Mouse (Mus musculus) kidney, postnatal 36 days (tissue): ENCODE measurements at regions not wholly inside any gene's neighbourhood (a gene's known extent, or its start where the extent isn't known, plus 50 kb on each side); places are given as distances from the start of the nearest gene placed in this dataset.

Experiments
- DNase-seq, 2 experiments: peaks; one replicate each; pipeline ENCODE4 v3.0.0; 2021 to 2022; ENCODE audit warnings: mixed read lengths in 2 of 2

DNA sequence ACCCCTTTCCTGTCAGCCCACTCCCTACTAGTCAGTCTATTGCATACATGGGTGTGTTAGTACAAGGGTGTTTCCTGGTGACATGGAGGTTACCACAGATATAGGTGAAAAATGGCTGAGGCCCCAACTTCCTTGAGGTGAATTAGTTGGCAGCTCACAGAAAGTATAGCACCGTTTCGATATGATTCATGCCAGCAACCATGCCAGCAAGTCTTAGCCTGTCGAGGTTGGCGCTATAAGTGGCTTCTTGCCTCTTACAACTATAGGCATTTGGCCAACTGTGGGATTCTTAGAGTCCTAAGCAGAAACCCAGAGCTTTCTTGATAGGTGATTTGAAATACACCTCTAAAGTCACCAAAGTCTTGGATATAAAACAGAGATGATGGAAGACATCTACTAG, 85.3 kb upstream of the Hs3st1 start:
- no peak for DNase-seq

DNA sequence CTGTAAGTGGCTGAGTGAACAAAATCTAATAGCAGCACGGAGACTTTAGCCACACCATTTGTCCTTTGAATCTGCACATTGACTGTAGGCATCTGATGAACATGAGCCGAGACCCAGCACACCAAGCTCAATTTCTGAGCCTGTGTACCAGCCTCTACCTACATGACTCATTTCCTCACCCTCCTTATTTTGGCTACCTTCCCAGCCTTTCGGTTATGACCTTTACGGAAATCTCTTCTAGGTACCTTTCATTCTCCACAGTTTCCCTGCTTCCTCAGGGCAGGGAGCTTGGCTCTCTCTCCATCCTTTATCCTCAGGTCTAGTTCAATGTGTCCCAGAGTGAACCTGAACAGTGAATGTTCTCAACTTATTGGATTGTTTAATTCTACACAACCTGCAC, 77.3 kb upstream of the Hs3st1 start:
- peak; percentile 10 to 41 for DNase-seq

DNA sequence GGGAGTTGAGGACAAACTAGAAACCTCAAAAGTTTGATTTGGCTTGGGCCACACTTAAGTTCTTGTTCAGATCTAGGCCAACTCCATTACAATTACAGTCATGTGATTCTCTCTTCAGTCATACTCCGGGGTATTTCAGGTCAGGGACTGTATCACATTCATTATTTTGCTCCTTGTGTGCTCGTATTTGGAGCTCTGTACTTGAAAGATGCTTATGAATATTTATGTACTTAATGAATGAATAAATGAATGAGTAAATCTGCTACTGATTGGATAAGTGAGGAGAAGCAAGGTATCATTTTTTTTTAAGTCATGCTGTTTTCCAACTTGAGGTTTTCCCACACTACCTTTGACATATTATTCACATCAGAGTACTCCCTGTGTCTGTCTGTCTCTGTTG, 69.4 kb upstream of the Hs3st1 start:
- DNase-seq: no peak

DNA sequence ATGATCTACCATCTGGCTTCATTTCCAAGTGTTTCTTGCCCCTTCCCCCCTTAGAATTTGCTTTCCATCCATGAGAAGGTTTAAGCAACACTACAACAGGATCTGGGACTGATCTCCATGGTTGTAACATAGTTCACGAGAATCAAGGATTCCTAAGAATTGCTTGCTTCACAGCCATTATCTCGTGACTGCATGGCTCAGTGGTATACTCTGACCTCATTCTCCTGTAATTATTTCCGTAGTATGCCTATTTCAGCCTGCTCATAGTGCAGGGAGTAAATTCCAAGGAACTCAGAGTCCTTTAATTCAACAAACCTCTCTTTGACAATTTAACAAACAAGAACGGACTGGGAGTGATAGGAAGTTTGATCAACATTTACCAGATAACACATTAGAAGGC, 51.4 kb upstream of the Hs3st1 start:
- DNase-seq: no peak
